Mouse (Mus musculus) CH12.LX (cell line): Measurements from ENCODE around the gene Folr2. TPM values are rescaled to one million over a fixed set of nuclear protein-coding genes. Genes with fewer than 3 reads are reported as not detected.

ENCODE experiments used
- DNase-seq: peaks from one replicate; pipeline ENCODE4 v3.0.0-alpha.2; 2013; ENCODE audit errors: extremely low read depth
- H3K27ac ChIP-seq: 2 replicates; pipeline ENCODE4 v1.5.1; 2012; ENCODE audit warnings: low read depth, mild to moderate bottlenecking, control low read depth, moderate library complexity; ENCODE audit not compliant: insufficient read depth
- H3K27me3 ChIP-seq: replicated peaks from 2 replicates; pipeline ENCODE3; 2012; ENCODE audit warnings: inconsistent platforms
- H3K36me3 ChIP-seq, 2 experiments: replicated peaks in 1 of 2; 2 replicates each; pipeline versions ENCODE3 to v1.6.1; 2012; ENCODE audit warnings: inconsistent platforms in 1 of 2, low read length in 1 of 2, mild to moderate bottlenecking in 1 of 2, mixed read lengths in 1 of 2, moderate library complexity in 1 of 2; ENCODE audit not compliant: control insufficient read depth in 1 of 2, insufficient read depth in 1 of 2
- H3K4me1 ChIP-seq, 2 experiments: 2 replicates each; pipeline ENCODE4 v1.6.1; 2012; ENCODE audit warnings: inconsistent platforms in 1 of 2, moderate library complexity in 1 of 2; ENCODE audit not compliant: insufficient read depth in 2 of 2, control insufficient read depth in 1 of 2
- H3K4me2 ChIP-seq: 2 replicates; pipeline ENCODE4 v1.6.1; 2012; ENCODE audit warnings: low read depth, mild to moderate bottlenecking, control low read depth; ENCODE audit not compliant: poor library complexity, insufficient read depth, severe bottlenecking
- H3K4me3 ChIP-seq, 3 experiments: fragments of 150-350 bp in 1 of 3; sonication (generic) in 1 of 3; replicated peaks in 1 of 3; 2 replicates each; pipeline versions ENCODE3 to v1.5.1; 2011 to 2012; ENCODE audit warnings: low read depth in 2 of 3, low read length in 2 of 3, mild to moderate bottlenecking in 2 of 3, moderate library complexity in 2 of 3, control low read depth in 1 of 3, improper control_type of control experiment in 1 of 3, inconsistent platforms in 1 of 3, mixed read lengths in 1 of 3; ENCODE audit not compliant: poor library complexity in 1 of 3
- H3K79me2 ChIP-seq: replicated peaks from 2 replicates; pipeline ENCODE4 v1.6.1; 2012; ENCODE audit warnings: mild to moderate bottlenecking, moderate library complexity; ENCODE audit not compliant: control insufficient read depth, poor library complexity, insufficient read depth, severe bottlenecking; ENCODE audit errors: extremely low read depth
- H3K9ac ChIP-seq: 2 replicates; pipeline ENCODE4 v1.6.1; 2012; ENCODE audit warnings: low read depth, mild to moderate bottlenecking, control low read depth, moderate library complexity; ENCODE audit not compliant: insufficient read depth
- H3K9me3 ChIP-seq: replicated peaks from 2 replicates; pipeline ENCODE3; 2012; ENCODE audit warnings: low read length, inconsistent platforms, mixed read lengths
- BHLHE40 ChIP-seq: IDR thresholded peaks from 2 replicates; pipeline ENCODE4 v1.6.1; 2011; ENCODE audit warnings: mild to moderate bottlenecking, low read depth, low read length, improper control_type of control experiment
- EP300 ChIP-seq: IDR thresholded peaks from 2 replicates; pipeline ENCODE4 v1.6.1; 2011; ENCODE audit warnings: low read length, improper control_type of control experiment
- GABPA ChIP-seq: IDR thresholded peaks from 2 replicates; pipeline ENCODE4 v1.6.1; 2012; ENCODE audit warnings: low read depth, low read length, improper control_type of control experiment, inconsistent platforms; ENCODE audit not compliant: insufficient replicate concordance
- MAFK ChIP-seq: IDR thresholded peaks from 2 replicates; pipeline ENCODE4 v1.6.1; 2011; ENCODE audit warnings: low read length, improper control_type of control experiment; ENCODE audit not compliant: insufficient replicate concordance
- MYC ChIP-seq: IDR thresholded peaks from 2 replicates; pipeline ENCODE4 v1.6.1; 2011; ENCODE audit warnings: low read depth, mild to moderate bottlenecking, improper control_type of control experiment, low read length
- NELFE ChIP-seq: IDR thresholded peaks from 2 replicates; pipeline ENCODE4 v1.6.1; 2011; ENCODE audit warnings: low read depth, low read length, improper control_type of control experiment
- NRF1 ChIP-seq: IDR thresholded peaks from 2 replicates; pipeline ENCODE4 v1.6.1; 2014; ENCODE audit warnings: low read depth, mild to moderate bottlenecking, inconsistent platforms, low read length, improper control_type of control experiment, moderate library complexity
- RAD21 ChIP-seq: IDR thresholded peaks from 2 replicates; pipeline ENCODE4 v1.6.1; 2011; ENCODE audit warnings: low read depth, mild to moderate bottlenecking, low read length, improper control_type of control experiment, moderate library complexity
- UBTF ChIP-seq: IDR thresholded peaks from 2 replicates; pipeline ENCODE4 v1.6.1; 2012; ENCODE audit warnings: low read depth, mild to moderate bottlenecking, inconsistent platforms, low read length, improper control_type of control experiment, moderate library complexity
- USF1 ChIP-seq: IDR thresholded peaks from 2 replicates; pipeline ENCODE4 v1.6.1; 2014; ENCODE audit warnings: low read depth, mild to moderate bottlenecking, inconsistent platforms, low read length, improper control_type of control experiment
- ZKSCAN1 ChIP-seq: IDR thresholded peaks from 2 replicates; pipeline ENCODE4 v1.6.1; 2012; ENCODE audit warnings: low read depth, inconsistent platforms, low read length, improper control_type of control experiment, borderline replicate concordance
- dilution Hi-C: fragments of 300-500 bp; cut with MboI; formaldehyde crosslinking; loops from 2 replicates; pipeline ENCODE4 v1.14.3; 2020; ENCODE audit warnings: low sequenced_read_pairs; ENCODE audit not compliant: extremely low pct_unique_long_range_greater_than_20kb, extremely low pct_ligation_motif_present
- in situ Hi-C: fragments of 300-500 bp; cut with MboI; formaldehyde crosslinking; loops from 3 replicates; pipeline ENCODE4 v1.14.3; 2019; ENCODE audit warnings: low sequenced_read_pairs, low pct_ligation_motif_present, low pct_unique_long_range_greater_than_20kb, mixed read lengths
- polyA plus RNA-seq: library from polyadenylated mRNA; unstranded; fragments of >175 nt; gene quantifications from 2 replicates; pipeline ENCODE4 v1.2.1, GENCODE M21; 2012; ENCODE audit warnings: low read depth; ENCODE audit not compliant: insufficient read length
- total RNA-seq, 2 experiments: library from RNA; depleted of rRNA; stranded (reverse); fragments of 300-350 nt in 1 of 2; fragments of >200 nt in 1 of 2; gene quantifications; 2 replicates each; pipeline ENCODE4 v1.2.3; 2012 to 2014

Folr2 gene
- total and polyA plus RNA-seq, 3 experiments: not detected

DNA sequence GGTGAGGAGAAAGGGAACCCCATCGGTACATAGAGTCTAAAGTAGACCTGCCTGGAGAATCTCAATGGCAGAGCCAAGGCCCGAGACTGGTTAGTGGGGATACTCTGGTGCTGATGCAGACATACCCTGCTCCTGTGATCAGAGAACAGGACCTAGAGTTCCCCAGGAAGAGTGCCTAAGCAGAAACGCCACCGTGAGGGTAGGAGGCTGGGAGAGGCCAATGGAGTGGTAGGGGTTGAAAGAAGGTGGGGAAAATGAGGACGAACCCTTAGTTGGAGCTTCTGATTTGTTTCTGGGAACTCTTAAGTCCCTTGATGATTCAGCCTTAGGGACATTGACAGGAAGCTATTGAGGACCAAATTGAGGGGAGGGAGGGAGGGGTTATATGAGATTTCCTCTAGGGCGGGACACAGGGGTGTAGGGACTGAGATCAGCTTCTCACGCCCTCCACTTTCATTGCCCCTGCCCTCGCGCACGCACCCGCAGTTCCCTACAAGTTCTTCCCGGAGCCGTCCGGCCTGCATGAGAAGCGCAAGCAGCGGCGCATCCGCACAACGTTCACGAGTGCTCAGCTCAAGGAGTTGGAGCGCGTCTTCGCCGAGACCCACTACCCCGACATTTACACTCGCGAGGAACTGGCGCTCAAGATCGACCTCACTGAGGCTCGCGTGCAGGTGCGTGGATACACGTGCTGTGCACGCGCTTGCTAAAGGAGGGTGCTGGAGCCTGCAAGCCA lies 36.5 kb downstream of the Folr2 start:
- Histone ChIP-seq H3K4me1 (no peaks in the 10 kb centered on the region), H3K9ac (no peak overlapping the region), H3K4me3 (no peak overlapping the region)
- TF ChIP-seq EP300 (no peak), MAFK (no peak), UBTF (no peak), GABPA (no peak), ZKSCAN1 (no peak), NELFE (no peak)
- TF ChIP-seq, all 38 proteins: peak for 0
- Histone ChIP-seq H3K4me2 (no peak overlapping the region), H3K27me3 (no peaks in the 10 kb centered on the region), H3K36me3 (peaks cover 20 to 41% of the 10 kb centered on the region in 2 experiments), H3K9me3 (peaks cover 26% of the 10 kb centered on the region), H3K79me2 (no peaks in the 10 kb centered on the region), H3K27ac (no peak overlapping the region)
- in situ Hi-C loops: no loop called here
- dilution Hi-C loops: no loop called here
- DNase-seq: no peak

DNA sequence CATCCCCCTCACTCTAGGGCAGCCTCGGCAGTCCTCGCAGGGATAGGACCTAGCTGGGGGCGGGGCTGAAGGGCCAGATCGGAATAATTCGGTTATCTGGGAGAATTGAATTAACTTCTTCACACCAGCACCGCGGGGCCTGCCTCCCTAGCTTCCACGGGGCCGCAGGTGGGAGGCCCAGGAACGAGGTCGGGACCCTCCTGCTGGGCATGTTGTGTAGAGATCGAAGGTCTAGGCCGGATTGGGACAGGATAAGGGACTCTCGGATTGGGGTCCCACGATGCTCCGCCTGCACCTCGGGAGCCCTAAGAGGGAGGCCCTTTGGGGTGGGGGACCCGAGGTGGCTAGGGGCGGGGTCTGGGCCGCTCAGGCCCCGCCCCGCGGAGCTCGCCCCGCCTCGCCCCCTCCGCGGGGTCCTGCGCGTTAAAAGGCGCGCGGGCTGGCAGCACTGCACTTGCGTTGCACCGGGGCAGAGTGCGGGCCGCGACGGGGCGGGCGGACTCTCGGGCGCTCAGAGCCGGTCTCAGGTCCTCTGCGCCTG lies 39.1 kb downstream of the Folr2 start, which contains the start of gene Phox2a:
Phox2a (plus strand) TSS at position 453 of the 541 bp plus-strand sequence.
- Histone ChIP-seq H3K4me1 (no peaks in the 10 kb centered on the region), H3K9ac (no peak within 1 kb of the TSS), H3K9me3 (peaks cover 19% of the 10 kb centered on the region), H3K27me3 (no peaks in the 10 kb centered on the region), H3K27ac (no peak within 1 kb of the TSS), H3K79me2 (no peaks in the 10 kb centered on the region), H3K36me3 (peaks cover 3 to 16% of the 10 kb centered on the region in 2 experiments), H3K4me2 (no peak within 1 kb of the TSS), H3K4me3 (no peak within 1 kb of the TSS)
- in situ Hi-C loops: no loop called here
- no peak for DNase-seq
- dilution Hi-C loops: no loop called here
- no peak for TF ChIP-seq MYC
- TF ChIP-seq NELFE: no peak
- TF ChIP-seq USF1: no peak
- no peak for TF ChIP-seq BHLHE40
- no peak for TF ChIP-seq RAD21
- no peak for TF ChIP-seq NRF1

Other genes starting within 250 kb of the Folr2 start
- 48.9 and 68.4 TPM in 2 replicates for gene Clpb, start 193.6 kb downstream of the Folr2 start, total RNA-seq (2012; rRNA removed)
- 41.7 and 46.0 TPM in 2 replicates for gene Clpb, start 193.6 kb downstream of the Folr2 start, total RNA-seq (2014; rRNA removed)
- gene Clpb, start 193.6 kb downstream of the Folr2 start, polyA plus RNA-seq: 25.5 and 29.4 TPM in 2 replicates
- not detected in 2 replicates for gene Phox2a, start 38.9 kb downstream of the Folr2 start, total RNA-seq (2012; rRNA removed)
- gene Phox2a, start 38.9 kb downstream of the Folr2 start, total RNA-seq (2014; rRNA removed): not detected in 2 replicates
- not detected in 2 replicates for gene Phox2a, start 38.9 kb downstream of the Folr2 start, polyA plus RNA-seq
- 36.1 and 44.3 TPM in 2 replicates for gene Inppl1, start 19.0 kb downstream of the Folr2 start, total RNA-seq (2012; rRNA removed)
- 21.6 and 27.3 TPM in 2 replicates for gene Inppl1, start 19.0 kb downstream of the Folr2 start, total RNA-seq (2014; rRNA removed)
- 35.7 and 37.9 TPM in 2 replicates for gene Inppl1, start 19.0 kb downstream of the Folr2 start, polyA plus RNA-seq
- 69.1 and 88.8 TPM in 2 replicates for gene Anapc15, start 6.5 kb upstream of the Folr2 start, total RNA-seq (2012; rRNA removed)
- gene Anapc15, start 6.5 kb upstream of the Folr2 start, total RNA-seq (2014; rRNA removed): 90.6 and 98.5 TPM in 2 replicates
- gene Anapc15, start 6.5 kb upstream of the Folr2 start, polyA plus RNA-seq: 97.1 and 107 TPM in 2 replicates
- gene Folr1, start 13.6 kb upstream of the Folr2 start, total RNA-seq (2012; rRNA removed): 0.25 and 0.34 TPM in 2 replicates
- gene Folr1, start 13.6 kb upstream of the Folr2 start, total RNA-seq (2014; rRNA removed): not detected in 2 replicates
- not detected in 2 replicates for gene Folr1, start 13.6 kb upstream of the Folr2 start, polyA plus RNA-seq
- gene Lamtor1, start 48.7 kb upstream of the Folr2 start, total RNA-seq (2012; rRNA removed): 68.6 and 77.9 TPM in 2 replicates
- gene Lamtor1, start 48.7 kb upstream of the Folr2 start, total RNA-seq (2014; rRNA removed): 80.7 and 86.2 TPM in 2 replicates
- 107 and 124 TPM in 2 replicates for gene Lamtor1, start 48.7 kb upstream of the Folr2 start, polyA plus RNA-seq
- 1.1 and 1.4 TPM in 2 replicates for gene Tomt, start 49.2 kb upstream of the Folr2 start, total RNA-seq (2012; rRNA removed)
- 0.07 and 0.22 TPM in 2 replicates for gene Tomt, start 49.2 kb upstream of the Folr2 start, total RNA-seq (2014; rRNA removed)
- gene Tomt, start 49.2 kb upstream of the Folr2 start, polyA plus RNA-seq: 1.3 TPM in 2 replicates
- gene Lrrc51, start 76.7 kb upstream of the Folr2 start, total RNA-seq (2012; rRNA removed): 3.9 and 5.6 TPM in 2 replicates
- gene Lrrc51, start 76.7 kb upstream of the Folr2 start, total RNA-seq (2014; rRNA removed): 5.2 and 6.6 TPM in 2 replicates
- gene Lrrc51, start 76.7 kb upstream of the Folr2 start, polyA plus RNA-seq: 3.2 and 4.9 TPM in 2 replicates
- 56.4 and 57.6 TPM in 2 replicates for gene Numa1, start 76.9 kb upstream of the Folr2 start, total RNA-seq (2012; rRNA removed)
- 38.0 and 38.2 TPM in 2 replicates for gene Numa1, start 76.9 kb upstream of the Folr2 start, total RNA-seq (2014; rRNA removed)
- 75.7 and 79.5 TPM in 2 replicates for gene Numa1, start 76.9 kb upstream of the Folr2 start, polyA plus RNA-seq
- gene Il18bp, start 161.5 kb upstream of the Folr2 start, total RNA-seq (2012; rRNA removed): 1.9 and 2.6 TPM in 2 replicates
- gene Il18bp, start 161.5 kb upstream of the Folr2 start, total RNA-seq (2014; rRNA removed): 1.7 and 1.9 TPM in 2 replicates
- gene Il18bp, start 161.5 kb upstream of the Folr2 start, polyA plus RNA-seq: 2.9 and 3.3 TPM in 2 replicates
- 20.4 and 20.7 TPM in 2 replicates for gene Rnf121, start 208.3 kb upstream of the Folr2 start, total RNA-seq (2012; rRNA removed)
- 10.3 and 13.9 TPM in 2 replicates for gene Rnf121, start 208.3 kb upstream of the Folr2 start, total RNA-seq (2014; rRNA removed)
- gene Rnf121, start 208.3 kb upstream of the Folr2 start, polyA plus RNA-seq: 24.8 and 27.7 TPM in 2 replicates
- gene Xndc1, start 208.3 kb upstream of the Folr2 start, total RNA-seq (2012; rRNA removed): 19.8 and 20.2 TPM in 2 replicates
- 15.4 and 19.9 TPM in 2 replicates for gene Xndc1, start 208.3 kb upstream of the Folr2 start, total RNA-seq (2014; rRNA removed)
- gene Xndc1, start 208.3 kb upstream of the Folr2 start, polyA plus RNA-seq: 23.4 and 26.7 TPM in 2 replicates
- 1.6 and 1.9 TPM in 2 replicates for gene Xntrpc, start 208.5 kb upstream of the Folr2 start, total RNA-seq (2012; rRNA removed)
- 0.64 and 0.93 TPM in 2 replicates for gene Xntrpc, start 208.5 kb upstream of the Folr2 start, total RNA-seq (2014; rRNA removed)
- 1.6 and 1.7 TPM in 2 replicates for gene Xntrpc, start 208.5 kb upstream of the Folr2 start, polyA plus RNA-seq
- 0.17 TPM in 1 of 2 replicates, not detected in the other for gene Trpc2, start 225.9 kb upstream of the Folr2 start, total RNA-seq (2012; rRNA removed)
- 0.24 TPM in 1 of 2 replicates, not detected in the other for gene Trpc2, start 225.9 kb upstream of the Folr2 start, total RNA-seq (2014; rRNA removed)
- not detected in 2 replicates for gene Trpc2, start 225.9 kb upstream of the Folr2 start, polyA plus RNA-seq
- 0.17 and 0.21 TPM in 2 replicates for gene Art1, start 244.5 kb upstream of the Folr2 start, total RNA-seq (2012; rRNA removed)
- 0.20 and 0.22 TPM in 2 replicates for gene Art1, start 244.5 kb upstream of the Folr2 start, total RNA-seq (2014; rRNA removed)
- gene Art1, start 244.5 kb upstream of the Folr2 start, polyA plus RNA-seq: 0.40 and 0.67 TPM in 2 replicates